Mouse (Mus musculus): ENCODE results near the gene Gba. TPM values are rescaled to one million over a fixed set of nuclear protein-coding genes. Genes with fewer than 3 reads are reported as not detected.

The Gba gene
- total RNA-seq, 2 experiments from 2014 or later = 66.5 to 67.7 TPM

DNA sequence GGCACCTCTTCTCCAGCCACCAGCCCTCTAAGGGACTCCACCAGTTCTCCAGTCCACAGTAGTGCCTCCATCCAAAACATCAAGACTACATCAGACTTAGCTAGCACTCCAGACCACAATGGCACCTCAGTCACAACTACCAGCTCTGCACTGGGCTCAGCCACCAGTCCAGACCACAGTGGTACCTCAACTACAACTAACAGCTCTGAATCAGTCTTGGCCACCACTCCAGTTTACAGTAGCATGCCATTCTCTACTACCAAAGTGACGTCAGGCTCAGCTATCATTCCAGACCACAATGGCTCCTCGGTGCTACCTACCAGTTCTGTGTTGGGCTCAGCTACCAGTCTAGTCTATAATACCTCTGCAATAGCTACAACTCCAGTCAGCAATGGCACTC is 27.8 kb downstream of the Gba start:
- intact Hi-C loops (cut with DNase I) = no loop called here
- DNase-seq (ENCODE audit: low spot score in 2 of 2) = no peak

GRCm38 (mm10) chr3:89231345-89231744 is 28.6 kb downstream of the Gba start:
- intact Hi-C loops (cut with DNase I) = no loop called here
- DNase-seq (ENCODE audit: low spot score in 2 of 2) = no peak

DNA sequence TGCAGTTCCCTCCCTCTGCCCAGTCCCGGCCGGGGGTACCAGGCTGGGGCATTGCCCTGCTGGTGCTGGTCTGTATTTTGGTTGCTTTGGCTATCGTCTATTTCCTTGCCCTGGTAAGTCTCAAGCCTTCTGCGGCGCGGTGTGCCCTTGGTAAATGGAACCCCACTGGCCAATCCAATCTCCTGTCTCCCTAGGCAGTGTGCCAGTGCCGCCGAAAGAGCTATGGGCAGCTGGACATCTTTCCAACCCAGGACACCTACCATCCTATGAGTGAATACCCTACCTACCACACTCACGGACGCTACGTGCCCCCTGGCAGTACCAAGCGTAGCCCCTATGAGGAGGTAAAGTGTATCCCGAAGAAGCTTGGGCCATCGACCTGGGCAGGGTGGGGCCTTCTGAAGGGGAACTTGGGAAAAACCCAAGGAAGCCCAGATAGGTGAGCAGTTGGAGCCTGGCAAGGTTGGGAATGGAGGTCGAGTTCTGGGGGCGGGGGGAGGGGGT is 29.1 kb downstream of the Gba start:
- intact Hi-C loops (cut with DNase I) = no loop called here
- no peak for DNase-seq (ENCODE audit: low spot score in 2 of 2)

- intact Hi-C loops (cut with DNase I) = no loop called here
- DNase-seq (ENCODE audit: low spot score in 2 of 2) = no peak
Measured at GRCm38 (mm10) chr3:89232614-89233013, 29.9 kb downstream of the Gba start.

- intact Hi-C loops (cut with DNase I) = no loop called here
- DNase-seq (ENCODE audit: low spot score in 2 of 2) = no peak
Measured at GRCm38 (mm10) chr3:89233562-89234110, 30.9 kb downstream of the Gba start.

DNA sequence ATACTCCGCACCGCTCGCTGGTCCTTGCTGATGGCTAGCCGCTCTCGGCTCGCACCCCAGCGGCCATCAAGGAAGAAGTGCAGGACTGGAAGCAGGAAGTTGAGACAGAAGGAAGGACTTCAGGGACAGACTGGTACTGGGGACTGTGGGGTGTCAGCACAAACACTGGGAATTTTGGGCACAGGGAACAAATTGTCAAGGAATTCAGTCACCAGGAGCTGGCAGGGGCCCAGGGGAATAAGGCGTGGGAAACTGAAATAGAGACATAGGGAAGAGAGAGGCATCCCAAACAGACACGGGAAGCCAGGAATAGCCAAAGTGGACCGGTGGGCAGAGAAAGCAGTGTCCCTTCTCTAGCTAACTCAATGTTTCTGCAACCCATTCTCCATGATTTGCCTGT is 33.8 kb downstream of the Gba start:
- intact Hi-C loops (cut with DNase I) = no loop called here
- DNase-seq (ENCODE audit: low spot score in 2 of 2) = peak in 1 of 2 experiments; percentile 71

DNA sequence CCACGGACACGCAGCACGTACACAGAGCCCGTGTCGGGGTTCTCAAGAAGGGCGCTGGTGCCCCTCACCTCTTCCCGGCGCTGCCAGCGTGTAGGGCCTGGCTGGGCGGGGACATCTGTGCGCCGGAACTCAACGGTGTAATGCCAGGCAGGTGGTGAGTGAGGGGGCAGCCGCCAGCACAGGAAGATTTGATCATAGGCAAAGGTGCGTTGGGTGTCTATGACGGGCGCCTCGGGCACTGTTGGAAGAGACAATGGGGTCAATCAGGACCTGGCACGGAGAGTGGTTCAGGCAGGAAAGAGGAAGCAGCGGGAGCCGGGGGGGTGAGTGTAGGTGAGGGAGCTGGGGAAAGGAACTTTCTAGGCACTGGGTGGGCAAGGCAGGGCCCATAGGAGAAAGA is 35.0 kb downstream of the Gba start:
- intact Hi-C loops (cut with DNase I) = no loop called here
- DNase-seq (ENCODE audit: low spot score in 2 of 2) = no peak

GRCm38 (mm10) chr3:89238494-89238893 is 35.8 kb downstream of the Gba start:
- no peak for DNase-seq (ENCODE audit: low spot score in 2 of 2)
- intact Hi-C loops (cut with DNase I) = no loop called here

GRCm38 (mm10) chr3:89242331-89242895 is 39.7 kb downstream of the Gba start:
- intact Hi-C loops (cut with DNase I) = no loop called here
- DNase-seq (ENCODE audit: low spot score in 2 of 2) = peak in 1 of 2 experiments; percentile 63

- peak in 1 of 2 experiments; percentile 58 for DNase-seq (ENCODE audit: low spot score in 2 of 2)
- intact Hi-C loops (cut with DNase I) = loop anchor here (2.0 kb wide), 1 partner anchor 15 kb away; the partner anchor contains the start of gene Muc1
Measured at GRCm38 (mm10) chr3:89243609-89244008, 40.9 kb downstream of the Gba start.

GRCm38 (mm10) chr3:89244158-89244981 is 41.6 kb downstream of the Gba start:
- intact Hi-C loops (cut with DNase I) = loop anchor here (2.0 kb wide), 1 partner anchor 16 kb away; the partner anchor contains the start of gene Muc1
- DNase-seq (ENCODE audit: low spot score in 2 of 2) = peak in 1 of 2 experiments; percentile 46

GRCm38 (mm10) chr3:89244982-89245687 is 42.4 kb downstream of the Gba start:
- DNase-seq (ENCODE audit: low spot score in 2 of 2) = peak; percentile 77 to 79
- intact Hi-C loops (cut with DNase I) = loop anchor here (2.0 kb wide), 1 partner anchor 16 kb away; the partner anchor contains the start of gene Muc1

DNA sequence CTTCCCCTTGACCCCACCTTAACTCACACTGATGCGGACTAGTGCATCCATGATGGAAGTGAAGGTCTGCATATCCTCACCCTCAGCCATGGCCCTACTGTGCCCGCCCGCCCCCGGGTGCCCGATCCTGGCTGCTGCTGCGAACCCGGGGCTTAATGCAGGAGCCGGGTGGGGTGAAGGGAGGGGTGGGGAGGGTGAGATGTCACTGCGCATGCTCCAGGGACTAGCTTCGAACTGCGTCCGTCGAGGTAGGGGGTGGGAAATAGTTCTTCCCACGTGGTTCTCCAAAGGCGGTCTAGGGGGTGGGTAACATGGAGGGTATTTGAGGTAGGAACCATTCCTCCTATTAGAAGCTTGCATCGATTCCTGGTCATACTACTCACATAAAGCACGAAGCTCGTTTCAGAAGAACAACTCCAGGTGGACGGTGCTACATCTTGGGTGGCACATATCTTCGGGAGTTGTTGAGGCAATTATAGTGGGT is 43.0 kb downstream of the Gba start, which contains the start of gene Krtcap2:
Krtcap2 (plus strand) TSS at position 279 of the 484 bp plus-strand sequence.
- intact Hi-C loops (cut with DNase I) = loop anchor here (2.0 kb wide), 1 partner anchor 17 kb away; the partner anchor contains the start of gene Muc1
- DNase-seq (ENCODE audit: low spot score in 2 of 2) = peak; percentile 72 to 85

DNA sequence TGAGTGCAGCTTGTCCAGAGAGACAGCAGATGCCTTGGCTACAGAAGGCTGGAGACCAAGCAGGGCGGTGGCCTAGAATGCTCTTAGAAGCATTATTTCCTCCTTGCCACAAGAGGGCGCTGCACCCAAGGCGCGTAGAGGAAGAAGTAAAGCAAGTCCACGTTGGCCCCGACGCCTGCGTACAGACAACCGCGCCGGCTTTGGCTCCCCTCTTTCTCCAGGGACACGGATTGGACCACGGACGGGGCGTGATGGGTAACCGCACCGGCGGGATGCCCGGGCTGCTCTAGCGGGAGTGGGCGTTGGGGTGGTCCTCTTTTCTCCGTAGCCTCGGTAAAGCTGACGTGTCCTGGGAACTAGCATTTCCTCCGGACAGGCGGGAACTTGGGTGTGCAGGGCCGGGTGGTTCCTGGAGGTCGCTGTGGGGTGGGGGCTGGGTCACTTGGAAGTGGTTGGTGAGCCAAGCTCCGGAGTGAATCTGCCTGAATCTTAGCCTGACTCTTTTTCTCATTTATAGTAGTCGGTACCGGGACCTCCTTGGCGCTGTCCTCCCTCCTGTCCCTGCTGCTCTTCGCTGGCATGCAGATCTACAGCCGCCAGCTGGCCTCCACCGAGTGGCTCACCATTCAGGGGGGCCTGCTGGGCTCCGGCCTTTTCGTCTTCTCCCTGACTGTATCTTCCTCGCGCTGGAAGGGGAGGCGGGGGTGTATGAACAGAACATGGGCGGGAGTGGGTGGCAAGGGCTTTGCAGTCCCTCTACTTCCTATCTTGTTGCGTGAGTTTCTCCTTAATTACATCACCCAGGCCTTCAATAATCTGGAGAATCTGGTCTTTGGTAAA is 43.8 kb downstream of the Gba start, which contains the start of gene Trim46:
Trim46 (minus strand) TSS at position 49 of the 840 bp plus-strand sequence.
- intact Hi-C loops (cut with DNase I) = no loop called here
- peak; percentile 91 to 95 for DNase-seq (ENCODE audit: low spot score in 2 of 2)

- intact Hi-C loops (cut with DNase I) = no loop called here
- no peak for DNase-seq (ENCODE audit: low spot score in 2 of 2)
Measured at GRCm38 (mm10) chr3:89247466-89247865, 44.7 kb downstream of the Gba start.

DNA sequence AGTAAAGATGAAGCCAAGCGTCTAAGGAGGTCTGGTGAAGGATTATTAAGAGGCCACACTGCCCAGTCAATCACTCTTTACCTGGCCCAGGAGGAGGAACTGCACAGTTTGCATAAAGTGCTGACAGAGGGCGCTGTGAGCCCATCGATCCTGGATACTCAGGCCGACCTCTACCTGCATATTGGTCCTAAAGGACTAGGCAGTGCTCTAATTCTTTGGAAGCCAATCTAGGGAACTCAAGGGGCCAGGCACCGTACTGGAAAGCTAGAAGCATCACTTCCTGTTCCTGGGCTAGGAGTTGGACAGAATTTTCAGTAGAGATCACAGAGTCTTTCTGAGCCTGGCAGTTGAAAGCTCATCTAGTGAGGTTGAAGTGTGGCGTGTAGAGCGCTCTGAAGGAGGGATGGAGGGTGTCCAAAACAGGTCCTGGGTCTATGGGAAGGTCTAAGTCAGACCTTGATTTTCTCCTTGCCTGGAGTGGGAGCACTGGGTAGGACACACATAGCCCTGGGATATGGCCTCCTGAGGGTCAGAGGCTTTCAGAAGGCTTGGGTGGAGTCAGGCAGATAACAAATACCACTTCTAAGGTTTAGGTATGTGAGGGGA is 47.8 kb downstream of the Gba start:
- intact Hi-C loops (cut with DNase I) = loop anchor here (1.0 to 2.0 kb wide), 2 partner anchors 32 to 58 kb away; no protein-coding TSS in a partner anchor

GRCm38 (mm10) chr3:89251365-89251895 is 48.7 kb downstream of the Gba start:
- no peak for DNase-seq (ENCODE audit: low spot score in 2 of 2)
- intact Hi-C loops (cut with DNase I) = loop anchor here (2.0 kb wide), 1 partner anchor 57 kb away; no protein-coding TSS in a partner anchor

More for the DNA sequence above, 47.8 kb downstream of the Gba start:
- DNase-seq (ENCODE audit: low spot score in 2 of 2) = peak in 1 of 2 experiments; percentile 43

GRCm38 (mm10) chr3:89254994-89255393 is 52.3 kb downstream of the Gba start:
- no peak for DNase-seq (ENCODE audit: low spot score in 2 of 2)
- intact Hi-C loops (cut with DNase I) = loop anchor here (5.0 kb wide), 1 partner anchor 42 kb away; no protein-coding TSS in a partner anchor
